Mouse (Mus musculus): Measurements from ENCODE around the gene Cgas. TPM values are rescaled to one million over a fixed set of nuclear protein-coding genes. Genes with fewer than 3 reads are reported as not detected.

Cgas gene
- polyA plus RNA-seq (2012; rRNA removed) = 0.77 and 1.4 TPM in 2 replicates

GRCm38 (mm10) chr9:78442579-78443392 is at the start of gene Cgas:
Gene Cgas (minus strand): TSS chr9:78443237.

GRCm38 (mm10) chr9:78488890-78489420 is 45.9 kb upstream of the Cgas start, which contains the start of gene Eef1a1:
Gene Eef1a1 (minus strand): TSS chr9:78489151.

GRCm38 (mm10) chr9:78447973-78448873 is 5.2 kb upstream of the Cgas start, which contains the start of the genes Mto1 and Gm17324:
Gene Mto1 (plus strand): TSS chr9:78448208.
Gene Gm17324 (minus strand): TSS chr9:78448786.

GRCm38 (mm10) chr9:78395630-78396351 is 47.2 kb downstream of the Cgas start, which contains the start of gene Ddx43:
Gene Ddx43 (plus strand): TSS chr9:78395777.

Other genes starting within 250 kb of the Cgas start
- not detected in 2 replicates for gene Gsta1, start 212.6 kb downstream of the Cgas start, polyA plus RNA-seq (2012; rRNA removed)
- gene Gm3776, start 186.1 kb downstream of the Cgas start, polyA plus RNA-seq (2012; rRNA removed) = not detected in 2 replicates
- gene Gm10639, start 153.3 kb downstream of the Cgas start, polyA plus RNA-seq (2012; rRNA removed) = not detected in 2 replicates
- gene Omt2a, start 128.4 kb downstream of the Cgas start, polyA plus RNA-seq (2012; rRNA removed) = 1.5 and 3.4 TPM in 2 replicates
- gene Omt2b, start 115.6 kb downstream of the Cgas start, polyA plus RNA-seq (2012; rRNA removed) = 2.8 and 4.2 TPM in 2 replicates
- gene Gsta2, start 87.4 kb downstream of the Cgas start, polyA plus RNA-seq (2012; rRNA removed) = 2.2 and 2.6 TPM in 2 replicates
- gene Dppa5a, start 75.1 kb downstream of the Cgas start, polyA plus RNA-seq (2012; rRNA removed) = 3.1 and 4.8 TPM in 2 replicates
- gene Ooep, start 64.5 kb downstream of the Cgas start, polyA plus RNA-seq (2012; rRNA removed) = 6.8 and 7.6 TPM in 2 replicates
- 0.07 TPM in 1 of 2 replicates, not detected in the other for gene Ddx43, start 47.5 kb downstream of the Cgas start, polyA plus RNA-seq (2012; rRNA removed)
- gene Mto1, start 5.0 kb upstream of the Cgas start, polyA plus RNA-seq (2012; rRNA removed) = 18.1 and 27.4 TPM in 2 replicates
- gene Gm17324, start 5.5 kb upstream of the Cgas start, polyA plus RNA-seq (2012; rRNA removed) = 0.21 and 0.71 TPM in 2 replicates
- 2,344 and 3,976 TPM in 2 replicates for gene Eef1a1, start 45.9 kb upstream of the Cgas start, polyA plus RNA-seq (2012; rRNA removed)
- gene Slc17a5, start 144.8 kb upstream of the Cgas start, polyA plus RNA-seq (2012; rRNA removed) = 8.0 TPM in 2 replicates
- 0.87 and 2.8 TPM in 2 replicates for gene Cd109, start 172.3 kb upstream of the Cgas start, polyA plus RNA-seq (2012; rRNA removed)